ENCODE assay signal across 31 mouse cellular contexts in the genomic region with DNA sequence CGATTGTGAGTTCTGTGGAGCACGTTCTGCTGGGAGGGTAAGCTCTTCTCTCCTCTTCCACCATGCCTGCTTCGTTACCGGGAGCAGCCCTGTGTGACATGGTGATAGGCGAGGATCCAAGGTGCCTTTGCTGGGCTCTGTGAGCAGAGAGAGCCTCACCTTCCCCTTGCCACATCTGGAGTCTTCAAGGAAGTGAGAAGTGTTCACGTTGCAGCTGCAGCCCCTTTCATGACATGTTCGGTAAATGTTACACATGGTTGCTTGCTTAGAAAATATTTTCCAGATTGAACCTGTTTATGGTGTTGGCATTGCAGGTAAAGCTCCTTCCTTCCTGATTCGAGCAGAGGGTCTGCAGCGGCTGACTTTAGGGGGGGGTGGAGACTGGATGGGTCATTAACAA.
DNase-seq lines count a peak whose midpoint lies in the region; ATAC-seq and TF ChIP-seq lines count a peak whose summit lies in the region.
"Had no signal": no experiment of that assay in that cellular context is flagged by ENCODE, and none has a peak within 500 bp of the region (broad histone marks: within the 10 kb centered on the region; RNA-seq: fewer than 3 reads in every experiment).

No protein-coding gene starts in this region.

- H3K4me2 ChIP-seq in forebrain, embryonic 16.5 days (ENCODE audit: low read length), result no peak overlapping the region
- H3K4me2 ChIP-seq in kidney, postnatal 0 days (ENCODE audit: low read length), result peak overlapping the region; percentile 5; the same call in 1 of the 2 replicates
- peak overlapping the region; percentile 3; the same call in 1 of the 2 replicates for H3K4me2 ChIP-seq in limb, embryonic 14.5 days (replicated peaks; ENCODE audit: low read depth, low read length, severe bottlenecking)
- H3K4me2 ChIP-seq: heart, embryonic 11.5 days; hindbrain, embryonic 13.5 days; limb, embryonic 15.5 days; lung, embryonic 14.5 days; midbrain, embryonic 11.5 days had no signal

- no peak for DNase-seq in forebrain, embryonic 10.5 days (ENCODE audit: extremely low spot score, low spot score)
- DNase-seq in kidney, postnatal 0 days (ENCODE audit: low spot score), result no peak
- no peak for DNase-seq in kidney, adult 8-10 months
- peak; percentile 5 for DNase-seq in R1 (ENCODE audit: low read depth, low spot score)
- no peak for DNase-seq in limb, embryonic 14.5 days (ENCODE audit: low spot score)
- no peak for DNase-seq in adrenal gland, adult (ENCODE audit: inconsistent age in 2 of 2, low spot score in 1 of 2)
- DNase-seq in urinary bladder, adult 2 months (ENCODE audit: low spot score), result no peak
- DNase-seq: adrenal gland, adult 8-10 months; cerebellum, adult 9-10 months; cerebellum, postnatal 36 days; gastrocnemius, postnatal 25 days; heart, adult 18-20 months; heart, postnatal 4 days; kidney, postnatal 10 days; lung, embryonic 14.5 days; lung, postnatal 14 days; right cerebral cortex, adult 18-20 months; right cerebral cortex, postnatal 4 days; thymus, adult 18-20 months; thymus, postnatal 25 days had no signal

- H3K27ac ChIP-seq in forebrain, embryonic 10.5 days, result 0 out of 2 replicates have a peak overlapping the region, but pooled peaks have one; percentile 1
- no peak overlapping the region for H3K27ac ChIP-seq in forebrain, embryonic 16.5 days (ENCODE audit: low read length)
- H3K27ac ChIP-seq in kidney, postnatal 0 days, result no peak overlapping the region
- peak overlapping the region; percentile 39; the same call in 1 of the 2 replicates for H3K27ac ChIP-seq in limb, embryonic 14.5 days (replicated peaks; ENCODE audit: low read depth, low read length)
- H3K27ac ChIP-seq: hindbrain, embryonic 13.5 days; limb, embryonic 15.5 days; liver, embryonic 14.5 days; stomach, postnatal 0 days had no signal

- no peak for ATAC-seq in forebrain, embryonic 16.5 days
- ATAC-seq in kidney, postnatal 0 days (replicated peaks; ENCODE audit: low FRiP score, low read depth), result no peak
- ATAC-seq in limb, embryonic 14.5 days (ENCODE audit: low FRiP score, low read depth), result no peak
- ATAC-seq: forebrain, embryonic 14.5 days; intestine, embryonic 16.5 days; Patski had no signal

- H3K4me3 ChIP-seq in forebrain, embryonic 10.5 days, result no peak overlapping the region
- no peak overlapping the region for H3K4me3 ChIP-seq in forebrain, embryonic 16.5 days (replicated peaks; ENCODE audit: low read length)
- H3K4me3 ChIP-seq in kidney, postnatal 0 days (replicated peaks; ENCODE audit: low read depth, low read length), result no peak overlapping the region
- H3K4me3 ChIP-seq in limb, embryonic 14.5 days (replicated peaks; ENCODE audit: low read length), result no peak overlapping the region
- H3K4me3 ChIP-seq: hindbrain, embryonic 13.5 days; limb, embryonic 15.5 days; myocyte had no signal

- no peaks in the 10 kb centered on the region for H3K9me3 ChIP-seq in forebrain, embryonic 10.5 days
- H3K9me3 ChIP-seq in forebrain, embryonic 16.5 days (ENCODE audit: control insufficient read depth, low read length), result no peaks in the 10 kb centered on the region
- no peaks in the 10 kb centered on the region for H3K9me3 ChIP-seq in kidney, postnatal 0 days (replicated peaks; ENCODE audit: low read length)
- no peaks in the 10 kb centered on the region for H3K9me3 ChIP-seq in limb, embryonic 14.5 days (ENCODE audit: control insufficient read depth, low read length)
- H3K9me3 ChIP-seq: hindbrain, embryonic 13.5 days; limb, embryonic 15.5 days had no signal

- 74% methylated on average over 9 of the region's 9 CpGs for WGBS in forebrain, embryonic 10.5 days
- WGBS in forebrain, embryonic 16.5 days, result 55% methylated on average over 9 of the region's 9 CpGs
- 31% methylated on average over 9 of the region's 9 CpGs for WGBS in kidney, postnatal 0 days
- 30% methylated on average over 9 of the region's 9 CpGs for WGBS in limb, embryonic 14.5 days

- TF ChIP-seq POLR2A in limb, embryonic 14.5 days (IDR thresholded peaks at IDR 0.05; ENCODE audit: borderline replicate concordance, extremely low read depth, insufficient read depth, insufficient read length), result no peak

- H3K27me3 ChIP-seq in forebrain, embryonic 10.5 days (ENCODE audit: poor library complexity, severe bottlenecking), result peaks cover 29% of the 10 kb centered on the region
- H3K27me3 ChIP-seq in forebrain, embryonic 16.5 days (replicated peaks; ENCODE audit: control insufficient read depth, insufficient read depth, low read length), result no peaks in the 10 kb centered on the region
- H3K27me3 ChIP-seq in kidney, postnatal 0 days (ENCODE audit: insufficient read depth, low read length), result no peaks in the 10 kb centered on the region; the same call in 1 of the 2 replicates
- no peaks in the 10 kb centered on the region for H3K27me3 ChIP-seq in limb, embryonic 14.5 days (ENCODE audit: control insufficient read depth, insufficient read depth, low read length)
- H3K27me3 ChIP-seq: hindbrain, embryonic 13.5 days; limb, embryonic 15.5 days had no signal

- H3K4me1 ChIP-seq in forebrain, embryonic 10.5 days, result peaks cover 42% of the 10 kb centered on the region
- peaks cover 26% of the 10 kb centered on the region for H3K4me1 ChIP-seq in forebrain, embryonic 16.5 days (replicated peaks; ENCODE audit: control insufficient read depth, insufficient read depth, low read length)
- no peaks in the 10 kb centered on the region for H3K4me1 ChIP-seq in kidney, postnatal 0 days (replicated peaks; ENCODE audit: insufficient read depth, low read length)
- H3K4me1 ChIP-seq in limb, embryonic 14.5 days (ENCODE audit: control insufficient read depth, insufficient read depth, low read length), result peaks cover 18% of the 10 kb centered on the region

- TF ChIP-seq CTCF in kidney, postnatal 0 days (IDR thresholded peaks at IDR 0.05; ENCODE audit: low read depth), result no peak

- no peaks in the 10 kb centered on the region for H3K36me3 ChIP-seq in forebrain, embryonic 10.5 days (replicated peaks)
- H3K36me3 ChIP-seq in forebrain, embryonic 16.5 days (ENCODE audit: control insufficient read depth, insufficient read depth), result no peaks in the 10 kb centered on the region
- no peaks in the 10 kb centered on the region for H3K36me3 ChIP-seq in kidney, postnatal 0 days (ENCODE audit: insufficient read depth, low read length)
- H3K36me3 ChIP-seq in limb, embryonic 14.5 days (ENCODE audit: control insufficient read depth, insufficient read depth, low read length), result no peaks in the 10 kb centered on the region
- H3K36me3 ChIP-seq: hindbrain, embryonic 13.5 days; limb, embryonic 15.5 days had no signal

- H3K9ac ChIP-seq in forebrain, embryonic 16.5 days (replicated peaks; ENCODE audit: low read depth, low read length), result no peak overlapping the region
- peak overlapping the region; percentile 10; the same call in 1 of the 2 replicates for H3K9ac ChIP-seq in kidney, postnatal 0 days (ENCODE audit: low read depth, low read length)
- no peak overlapping the region for H3K9ac ChIP-seq in limb, embryonic 14.5 days (ENCODE audit: low read depth, low read length, severe bottlenecking)
- H3K9ac ChIP-seq: hindbrain, embryonic 13.5 days; limb, embryonic 15.5 days; liver, embryonic 14.5 days; lung, embryonic 14.5 days had no signal

Comparison
In these comparisons a context has a peak if more than half of its experiments do, and no peak if none do; other contexts are left out.
1. H3K27ac ChIP-seq: peak in forebrain, embryonic 10.5 days (single experiment) and limb, embryonic 14.5 days (single experiment); none in forebrain, embryonic 16.5 days (single experiment) and kidney, postnatal 0 days (single experiment).